14 mouse cellular contexts compared by ENCODE assay signal in genomic region chr4:80874121-80874859, GRCm38 (mm10). TPM values are rescaled to one million over a fixed set of nuclear protein-coding genes. Genes with fewer than 3 reads are reported as not detected.
A peak's percentile ranks its signal among the peaks of the same experiment; 100 is the strongest.
DNase-seq lines count a peak whose midpoint lies in the region; ATAC-seq and TF ChIP-seq lines count a peak whose summit lies in the region.
"Had no signal": no experiment of that assay in that cellular context is flagged by ENCODE, and none has a peak within 500 bp of the region (broad histone marks: within the 10 kb centered on the region; RNA-seq: fewer than 3 reads in every experiment).

No protein-coding gene starts in this region.

- H3K27ac ChIP-seq in kidney, postnatal 0 days: no peak overlapping the region
- no peak overlapping the region for H3K27ac ChIP-seq in liver, postnatal 0 days (ENCODE audit: low read depth)
- no peak overlapping the region for H3K27ac ChIP-seq in forebrain, embryonic 16.5 days (ENCODE audit: low read length)
- H3K27ac ChIP-seq: macrophage had no signal

- no peaks in the 10 kb centered on the region for H3K9me3 ChIP-seq in kidney, postnatal 0 days (replicated peaks; ENCODE audit: low read length)
- H3K9me3 ChIP-seq in liver, postnatal 0 days (ENCODE audit: low read length): no peaks in the 10 kb centered on the region
- H3K9me3 ChIP-seq in forebrain, embryonic 16.5 days (ENCODE audit: control insufficient read depth, low read length): no peaks in the 10 kb centered on the region

- no peaks in the 10 kb centered on the region for H3K27me3 ChIP-seq in kidney, postnatal 0 days (ENCODE audit: insufficient read depth, low read length)
- no peaks in the 10 kb centered on the region for H3K27me3 ChIP-seq in liver, postnatal 0 days (ENCODE audit: insufficient read depth, low read length)
- H3K27me3 ChIP-seq in forebrain, embryonic 16.5 days (replicated peaks; ENCODE audit: control insufficient read depth, insufficient read depth, low read length): no peaks in the 10 kb centered on the region

- 0 out of 2 replicates have a peak, but pooled peaks cover 3% of the 10 kb centered on the region for H3K4me1 ChIP-seq in kidney, postnatal 0 days (replicated peaks; ENCODE audit: insufficient read depth, low read length)
- H3K4me1 ChIP-seq in liver, postnatal 0 days (ENCODE audit: insufficient read depth): peaks cover 7% of the 10 kb centered on the region; the same call in 1 of the 2 replicates
- no peaks in the 10 kb centered on the region for H3K4me1 ChIP-seq in forebrain, embryonic 16.5 days (replicated peaks; ENCODE audit: control insufficient read depth, insufficient read depth, low read length)

- H3K4me3 ChIP-seq in kidney, postnatal 0 days (replicated peaks; ENCODE audit: low read depth, low read length): no peak overlapping the region
- H3K4me3 ChIP-seq in liver, postnatal 0 days (ENCODE audit: low read depth, low read length): no peak overlapping the region
- no peak overlapping the region for H3K4me3 ChIP-seq in forebrain, embryonic 16.5 days (replicated peaks; ENCODE audit: low read length)

- 27% methylated on average over 5 of the region's 5 CpGs for WGBS in kidney, postnatal 0 days
- WGBS in liver, postnatal 0 days (ENCODE audit: insufficient replicate concordance): 35% methylated on average over 5 of the region's 5 CpGs
- WGBS in forebrain, embryonic 16.5 days: 66% methylated on average over 5 of the region's 5 CpGs

- H3K4me2 ChIP-seq in kidney, postnatal 0 days (ENCODE audit: low read length): no peak overlapping the region
- H3K4me2 ChIP-seq in liver, postnatal 0 days (ENCODE audit: low read depth, low read length): no peak overlapping the region
- no peak overlapping the region for H3K4me2 ChIP-seq in forebrain, embryonic 16.5 days (ENCODE audit: low read length)

- H3K36me3 ChIP-seq in kidney, postnatal 0 days (ENCODE audit: insufficient read depth, low read length): no peaks in the 10 kb centered on the region
- no peaks in the 10 kb centered on the region for H3K36me3 ChIP-seq in liver, postnatal 0 days (replicated peaks; ENCODE audit: insufficient read depth, low read length)
- no peaks in the 10 kb centered on the region for H3K36me3 ChIP-seq in forebrain, embryonic 16.5 days (ENCODE audit: control insufficient read depth, insufficient read depth)

- no peak for TF ChIP-seq CTCF in kidney, postnatal 0 days (IDR thresholded peaks at IDR 0.05; ENCODE audit: low read depth)
- TF ChIP-seq CTCF in liver, postnatal 0 days (IDR thresholded peaks at IDR 0.05; ENCODE audit: low read depth): no peak

- ATAC-seq in kidney, postnatal 0 days (replicated peaks; ENCODE audit: low FRiP score, low read depth): peak; percentile 76
- ATAC-seq in liver, postnatal 0 days: peak; percentile 66
- no peak for ATAC-seq in forebrain, embryonic 16.5 days
- ATAC-seq: activated CD4-positive, CD25-positive, alpha-beta regulatory T cell, adult 4 months had no signal

- TF ChIP-seq EP300 in liver, postnatal 0 days (IDR thresholded peaks at IDR 0.05; ENCODE audit: low read depth): no peak

- no peak overlapping the region for H3K9ac ChIP-seq in kidney, postnatal 0 days (ENCODE audit: low read depth, low read length)
- no peak overlapping the region for H3K9ac ChIP-seq in liver, postnatal 0 days (replicated peaks)
- no peak overlapping the region for H3K9ac ChIP-seq in forebrain, embryonic 16.5 days (replicated peaks; ENCODE audit: low read depth, low read length)

- DNase-seq in ES-CJ7 (ENCODE audit: low read depth, low spot score): peak; percentile 93
- peak; percentile 92 for DNase-seq in ZHBTc4 (ENCODE audit: low read depth, low spot score)
- peak; percentile 81 for DNase-seq in kidney, postnatal 0 days (ENCODE audit: low spot score)
- DNase-seq in liver, postnatal 0 days: no peak
- DNase-seq in frontal cortex, postnatal 14 days (ENCODE audit: low spot score in 2 of 2): no peak
- DNase-seq in urinary bladder, postnatal 4 days (ENCODE audit: low spot score in 2 of 2): no peak
- DNase-seq: cerebellum, postnatal 36 days; heart, adult 11 months; heart, postnatal 36 days; right cerebral cortex, postnatal 25 days had no signal

RNA-seq across cellular contexts. Expression of gene Lurap1l, which starts 36.2 kb away (rescaled TPM):
- 18.3 and 22.2 TPM in 2 replicates for polyA plus RNA-seq in kidney, postnatal 0 days (2015; fragmentation: Nextera tagmentation; extraction: Ambion mirVana)
- polyA plus RNA-seq in liver, postnatal 0 days (2015; fragmentation: Nextera tagmentation; extraction: Ambion mirVana): 14.2 and 19.7 TPM in 2 replicates
- 4.2 and 4.4 TPM in 2 replicates for polyA plus RNA-seq in forebrain, embryonic 16.5 days (2015; fragmentation: Nextera tagmentation; extraction: Ambion mirVana)
- polyA plus RNA-seq: activated CD4-positive, CD25-positive, alpha-beta regulatory T cell, adult 4 months; macrophage had no signal

RNA-seq across cellular contexts. Expression of gene Tyrp1, which starts 40.4 kb away (rescaled TPM):
- polyA plus RNA-seq in kidney, postnatal 0 days (2015; fragmentation: Nextera tagmentation; extraction: Ambion mirVana): not detected in 2 replicates
- polyA plus RNA-seq in liver, postnatal 0 days (2015; fragmentation: Nextera tagmentation; extraction: Ambion mirVana): not detected in 2 replicates
- polyA plus RNA-seq in forebrain, embryonic 16.5 days (2015; fragmentation: Nextera tagmentation; extraction: Ambion mirVana): 0.20 and 0.34 TPM in 2 replicates
- polyA plus RNA-seq: activated CD4-positive, CD25-positive, alpha-beta regulatory T cell, adult 4 months; macrophage; testis, adult 2 months had no signal

Comparison
In these comparisons a context has a peak if more than half of its experiments do, and no peak if none do; other contexts are left out.
1. DNase-seq: peak in ES-CJ7 (single experiment), ZHBTc4 (single experiment) and kidney, postnatal 0 days (single experiment); none in liver, postnatal 0 days (single experiment), frontal cortex, postnatal 14 days (0 of 2) and urinary bladder, postnatal 4 days (0 of 2).